Mouse (Mus musculus) mammary gland, adult 2 months (tissue): ENCODE data around the gene Olfr571. TPM values are rescaled to one million over a fixed set of nuclear protein-coding genes. Genes with fewer than 3 reads are reported as not detected.

Source experiments
- polyA plus RNA-seq: library from polyadenylated mRNA; depleted of rRNA; stranded (reverse); fragments of >200 nt; gene quantifications from 2 replicates; pipeline ENCODE4 v1.2.3, GENCODE M21; 2012; ENCODE audit warnings: low replicate concordance; rRNA removed

Olfr571 gene
- not detected in 2 replicates for polyA plus RNA-seq

GRCm38 (mm10) chr7:102917032-102917875 is at the start of gene Olfr571:
Gene Olfr571, minus strand, starts transcription at chr7:102917536.

GRCm38 (mm10) chr7:102962360-102962759 is 45.0 kb upstream of the Olfr571 start, which contains the start of gene Olfr576:
Gene Olfr576, plus strand, starts transcription at chr7:102962660.

GRCm38 (mm10) chr7:102958593-102958992 is 41.3 kb upstream of the Olfr571 start, which contains the start of gene Olfr575:
Gene Olfr575, minus strand, starts transcription at chr7:102958775.

GRCm38 (mm10) chr7:102948167-102948566 is 30.8 kb upstream of the Olfr571 start, which contains the start of gene Olfr574:
Gene Olfr574, plus strand, starts transcription at chr7:102948467.

GRCm38 (mm10) chr7:102942475-102942874 is 25.1 kb upstream of the Olfr571 start, which contains the start of gene Olfr573-ps1:
Gene Olfr573-ps1, minus strand, starts transcription at chr7:102942575.

GRCm38 (mm10) chr7:102924109-102924508 is 6.8 kb upstream of the Olfr571 start, which contains the start of gene Olfr572:
Gene Olfr572, plus strand, starts transcription at chr7:102924409.

GRCm38 (mm10) chr7:102890782-102891181 is 26.6 kb downstream of the Olfr571 start, which contains the start of gene Olfr569:
Gene Olfr569, minus strand, starts transcription at chr7:102890882.

GRCm38 (mm10) chr7:102876822-102877221 is 40.5 kb downstream of the Olfr571 start, which contains the start of gene Olfr568:
Gene Olfr568, plus strand, starts transcription at chr7:102877122.

GRCm38 (mm10) chr7:102858665-102859064 is 58.7 kb downstream of the Olfr571 start, which contains the start of gene Olfr566:
Gene Olfr566, minus strand, starts transcription at chr7:102858765.

Other genes starting within 250 kb of the Olfr571 start
- gene Trim68, start 230.2 kb downstream of the Olfr571 start, polyA plus RNA-seq = 23.8 and 50.9 TPM in 2 replicates
- not detected in 2 replicates for gene Olfr557, start 221.6 kb downstream of the Olfr571 start, polyA plus RNA-seq
- 2.3 and 6.1 TPM in 2 replicates for gene Olfr558, start 215.3 kb downstream of the Olfr571 start, polyA plus RNA-seq
- gene Olfr33, start 198.5 kb downstream of the Olfr571 start, polyA plus RNA-seq = 0.33 TPM in 1 of 2 replicates, not detected in the other
- not detected in 2 replicates for gene Olfr559, start 190.0 kb downstream of the Olfr571 start, polyA plus RNA-seq
- gene Olfr560, start 158.2 kb downstream of the Olfr571 start, polyA plus RNA-seq = 0.09 TPM in 1 of 2 replicates, not detected in the other
- 3.2 and 8.0 TPM in 2 replicates for gene Olfr78, start 158.1 kb downstream of the Olfr571 start, polyA plus RNA-seq
- gene Olfr561, start 146.3 kb downstream of the Olfr571 start, polyA plus RNA-seq = 0.11 TPM in 1 of 2 replicates, not detected in the other
- not detected in 2 replicates for gene Olfr564, start 114.1 kb downstream of the Olfr571 start, polyA plus RNA-seq
- not detected in 2 replicates for gene Olfr566, start 58.8 kb downstream of the Olfr571 start, polyA plus RNA-seq
- not detected in 2 replicates for gene Olfr568, start 40.4 kb downstream of the Olfr571 start, polyA plus RNA-seq
- not detected in 2 replicates for gene Olfr569, start 26.7 kb downstream of the Olfr571 start, polyA plus RNA-seq
- gene Olfr570, start 23.0 kb downstream of the Olfr571 start, polyA plus RNA-seq = not detected in 2 replicates
- not detected in 2 replicates for gene Olfr572, start 6.9 kb upstream of the Olfr571 start, polyA plus RNA-seq
- gene Olfr573-ps1, start 25.0 kb upstream of the Olfr571 start, polyA plus RNA-seq = not detected in 2 replicates
- not detected in 2 replicates for gene Olfr574, start 30.9 kb upstream of the Olfr571 start, polyA plus RNA-seq
- not detected in 2 replicates for gene Olfr575, start 41.2 kb upstream of the Olfr571 start, polyA plus RNA-seq
- not detected in 2 replicates for gene Olfr576, start 45.1 kb upstream of the Olfr571 start, polyA plus RNA-seq
- not detected in 2 replicates for gene Olfr577, start 58.4 kb upstream of the Olfr571 start, polyA plus RNA-seq
- gene Olfr578, start 71.8 kb upstream of the Olfr571 start, polyA plus RNA-seq = not detected in 2 replicates
- not detected in 2 replicates for gene Olfr582, start 120.5 kb upstream of the Olfr571 start, polyA plus RNA-seq
- not detected in 2 replicates for gene Olfr583, start 133.8 kb upstream of the Olfr571 start, polyA plus RNA-seq
- not detected in 2 replicates for gene Olfr584, start 164.3 kb upstream of the Olfr571 start, polyA plus RNA-seq
- not detected in 2 replicates for gene Olfr585, start 180.2 kb upstream of the Olfr571 start, polyA plus RNA-seq
- not detected in 2 replicates for gene Olfr586, start 208.1 kb upstream of the Olfr571 start, polyA plus RNA-seq
- gene Olfr588-ps1, start 223.3 kb upstream of the Olfr571 start, polyA plus RNA-seq = not detected in 2 replicates
- not detected in 2 replicates for gene Olfr589, start 238.8 kb upstream of the Olfr571 start, polyA plus RNA-seq